Mouse (Mus musculus) CD4-positive, CD25-positive, alpha-beta regulatory T cell, adult 4 months (primary cell): Measurements from ENCODE around the gene Smarcad1. TPM values are rescaled to one million over a fixed set of nuclear protein-coding genes. Genes with fewer than 3 reads are reported as not detected.
A peak's percentile ranks its signal among the peaks of the same experiment; 100 is the strongest.
"Not testable (repeated sequence)": the region's sequence is repeated elsewhere in the genome, so short reads cannot be mapped to it uniquely, and the experiment has no call there.

Experiments
- ATAC-seq: one replicate; pipeline ENCODE4 v1.8.0; 2017
- polyA plus RNA-seq, 2 experiments: library from polyadenylated mRNA; unstranded; fragments of 100-300 nt; shearing (Covaris generic); gene quantifications; one replicate each; pipeline ENCODE4 v1.2.1; 2017

Gene Smarcad1
- polyA plus RNA-seq = 10 to 100 TPM; 34.5 to 43.8 TPM

DNA sequence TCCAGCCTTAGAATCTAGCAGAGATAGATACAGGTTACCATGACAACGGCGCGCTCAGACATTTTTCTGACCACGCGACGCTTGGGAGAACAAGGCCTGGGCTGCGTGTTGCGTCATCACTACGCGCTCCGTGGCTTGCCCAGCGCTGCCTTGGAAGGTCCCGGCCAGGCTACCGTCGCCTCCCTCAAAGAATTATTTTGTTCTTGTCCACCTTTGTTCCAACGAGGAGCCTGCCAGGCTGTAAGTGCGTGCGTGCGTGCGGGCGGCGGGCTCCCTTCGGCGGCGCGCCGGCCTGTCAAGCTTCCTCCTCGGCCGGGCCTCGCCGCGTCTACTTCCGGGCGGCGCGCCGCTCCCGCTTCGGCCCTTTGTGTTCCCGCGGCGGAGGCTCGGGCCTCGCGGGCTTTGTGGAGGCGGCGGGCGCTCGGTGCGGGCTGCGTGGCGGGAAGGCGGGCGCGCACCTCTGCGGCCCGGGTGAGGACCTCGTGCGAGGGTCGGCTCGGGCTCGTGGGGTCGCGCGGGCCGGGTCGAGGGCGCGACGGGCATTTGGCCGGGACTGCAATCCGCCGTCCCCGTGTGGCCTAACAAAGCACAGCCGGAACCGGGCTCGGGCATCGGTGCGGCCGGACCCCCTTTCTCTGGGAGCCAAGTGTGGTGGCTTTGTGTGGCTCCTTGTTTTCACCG, at the start of gene Smarcad1:
Gene Smarcad1 (plus strand): TSS at position 93 of the 681 bp plus-strand sequence.
- ATAC-seq = peak; percentile 90

DNA sequence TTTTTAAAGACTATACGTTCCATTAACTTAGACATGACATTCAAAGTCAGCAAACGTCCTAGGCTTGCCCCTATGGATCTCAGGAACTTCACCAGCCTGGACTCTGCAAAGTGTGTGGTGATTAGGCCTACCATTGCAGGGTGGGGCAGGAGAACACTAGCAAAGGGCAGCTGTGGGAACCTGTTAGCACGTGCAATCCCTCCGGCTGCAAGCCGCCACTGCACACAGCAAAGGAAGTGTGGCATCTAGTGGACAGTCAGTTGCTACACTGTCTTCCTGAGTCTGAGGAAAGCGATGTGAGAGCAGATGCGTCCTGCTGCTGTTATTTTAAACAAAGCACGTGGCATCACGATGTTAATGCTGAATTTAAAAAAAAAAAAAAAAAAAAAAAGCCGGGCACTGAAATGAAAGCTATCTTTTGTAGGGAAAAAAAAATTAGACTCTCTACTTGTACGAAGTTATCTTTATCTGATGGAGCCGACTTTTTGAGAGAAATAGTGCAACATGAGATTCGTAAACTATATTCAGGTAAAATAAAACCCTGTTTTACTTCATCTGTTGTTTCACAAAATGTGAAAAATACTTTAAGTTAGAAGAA, 45.5 kb upstream of the Smarcad1 start:
- ATAC-seq = no peak

DNA sequence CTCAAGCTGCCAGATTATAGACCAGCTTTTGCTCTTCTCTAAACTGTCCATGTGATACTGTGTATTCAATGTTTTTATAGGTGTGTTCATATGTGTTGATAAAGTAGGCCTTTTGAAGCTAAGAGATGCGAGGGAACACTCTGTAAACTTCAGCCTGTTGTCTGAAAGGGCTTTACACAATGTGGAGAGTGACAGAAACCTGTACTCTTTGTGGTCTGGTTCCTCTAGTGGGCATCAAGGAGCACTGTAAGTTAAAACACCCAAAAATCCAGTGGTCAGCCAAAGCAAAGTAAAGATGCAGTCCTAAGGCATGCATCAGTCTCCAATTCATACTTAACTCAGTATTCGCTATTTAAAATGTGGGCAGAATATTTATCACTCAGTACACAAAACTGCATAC, 44.6 kb upstream of the Smarcad1 start:
- ATAC-seq = no peak

DNA sequence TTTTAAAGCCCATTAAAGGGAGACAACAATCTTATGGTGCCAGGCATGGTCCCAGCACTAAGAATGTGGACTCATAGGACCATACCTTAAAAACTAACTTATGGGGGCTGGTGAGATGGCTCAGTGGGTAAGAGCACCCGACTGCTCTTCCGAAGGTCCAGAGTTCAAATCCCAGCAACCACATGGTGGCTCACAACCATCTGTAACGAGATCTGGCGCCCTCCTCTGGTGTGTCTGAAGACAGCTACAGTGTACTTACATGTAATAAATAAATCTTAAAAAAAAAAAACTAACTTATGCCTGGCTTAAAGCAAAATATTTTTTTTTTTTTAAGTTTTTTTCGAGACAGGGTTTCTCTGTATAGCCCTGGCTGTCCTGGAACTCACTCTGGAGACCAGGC, 41.6 kb upstream of the Smarcad1 start:
- ATAC-seq = not testable (repeated sequence)

DNA sequence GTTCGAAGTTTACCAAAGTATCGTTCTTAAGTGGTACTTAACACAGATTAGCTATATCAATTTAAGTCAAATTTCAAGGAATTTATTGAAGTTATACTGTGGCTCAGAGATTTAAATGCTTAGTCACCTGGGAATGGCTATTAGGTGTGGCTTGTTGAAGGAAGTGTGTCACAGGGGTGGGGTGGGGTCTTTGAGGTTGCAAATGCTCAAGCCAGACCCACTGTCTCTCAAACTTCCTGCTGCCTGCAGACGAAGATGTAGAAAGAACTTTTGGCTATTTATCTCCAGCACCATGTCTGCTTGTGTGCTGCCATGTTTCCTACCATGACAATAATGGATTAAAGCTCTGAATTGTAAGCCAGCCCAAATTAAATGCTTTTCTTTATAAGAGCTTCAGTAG, 40.2 kb upstream of the Smarcad1 start:
- no peak for ATAC-seq

DNA sequence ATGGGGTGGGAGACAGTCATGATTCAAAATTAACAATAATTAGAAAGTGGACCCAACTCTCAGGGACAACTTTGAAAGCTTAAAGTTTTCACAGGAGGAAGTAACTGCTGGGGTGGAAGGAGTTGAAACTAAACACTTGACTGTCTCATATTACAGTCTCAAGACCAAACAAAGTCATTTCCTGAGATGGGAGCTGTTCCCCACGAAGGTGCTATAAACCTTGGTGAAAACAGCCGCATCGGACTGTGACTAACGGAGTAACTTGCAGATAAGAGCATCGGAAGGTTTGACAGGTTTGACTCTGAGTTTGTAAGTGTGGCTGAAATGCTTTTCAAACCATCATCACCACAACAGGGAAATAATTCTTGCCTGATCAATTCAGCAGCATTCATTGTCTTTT, 33.5 kb upstream of the Smarcad1 start:
- ATAC-seq = no peak

DNA sequence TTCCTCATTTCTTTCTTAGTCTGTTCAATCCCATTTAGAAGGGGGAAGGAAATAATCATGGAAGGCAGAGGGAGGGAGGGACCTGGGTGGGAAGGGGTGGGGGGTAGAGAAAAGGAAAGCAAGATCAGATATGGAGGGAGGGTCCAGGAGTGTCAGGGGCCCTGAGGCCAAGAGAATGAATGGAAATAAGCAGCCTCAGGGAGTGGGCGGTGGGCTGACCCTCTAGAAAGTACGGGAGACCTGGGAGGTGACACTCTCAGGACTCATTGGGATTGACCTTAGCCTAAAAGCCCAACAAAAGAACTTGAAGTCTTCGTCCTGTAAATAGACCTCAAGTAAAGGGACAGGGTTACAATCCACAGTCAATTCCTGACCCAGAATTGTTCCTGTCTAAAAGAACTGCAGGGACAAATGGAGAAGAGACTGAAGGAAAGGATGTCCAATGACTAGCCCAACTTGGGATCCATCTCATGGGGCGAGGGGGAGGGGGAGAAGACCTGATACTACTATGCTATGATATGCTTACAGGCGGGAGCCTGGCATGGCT, 30.9 kb upstream of the Smarcad1 start:
- no peak for ATAC-seq

DNA sequence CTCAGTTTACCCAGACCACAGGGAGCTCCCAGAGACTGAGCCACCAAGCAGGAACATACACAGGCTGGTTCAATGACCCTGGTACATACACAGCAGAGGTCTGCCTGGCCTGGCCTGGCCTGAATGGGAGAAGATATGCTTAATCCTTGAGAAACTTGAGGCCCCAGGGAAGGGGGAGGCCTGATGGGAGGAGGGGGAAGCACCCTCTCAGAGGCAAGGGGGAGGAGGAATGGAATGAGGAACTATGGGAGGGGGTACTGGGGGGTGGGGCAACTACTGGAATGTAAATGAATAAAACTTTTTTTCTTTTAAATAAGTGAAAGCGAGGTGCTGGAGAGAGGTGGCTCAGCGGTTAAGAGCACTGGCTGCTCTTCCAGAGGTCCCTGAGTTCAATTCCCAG, 30.2 kb upstream of the Smarcad1 start:
- ATAC-seq = no peak

DNA sequence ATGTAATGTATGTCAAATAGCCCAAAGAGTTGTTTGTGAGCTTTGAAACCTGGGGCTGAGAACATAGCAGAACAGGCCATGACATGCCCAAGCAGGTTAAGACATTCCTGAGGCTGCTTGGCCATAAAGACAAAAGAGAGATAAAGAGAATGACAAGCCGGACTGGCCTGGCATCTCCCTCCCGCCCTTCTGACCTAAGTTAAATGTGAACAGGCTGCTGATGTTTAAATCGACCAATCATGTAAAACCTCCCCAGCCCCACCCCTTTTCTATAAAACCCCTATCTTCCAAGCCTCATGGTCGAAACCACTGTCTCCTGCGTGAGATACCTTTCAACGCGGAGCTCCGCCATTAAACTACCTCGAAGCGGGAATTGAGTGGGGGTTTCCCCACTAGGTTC, 24.8 kb upstream of the Smarcad1 start:
- no peak for ATAC-seq

DNA sequence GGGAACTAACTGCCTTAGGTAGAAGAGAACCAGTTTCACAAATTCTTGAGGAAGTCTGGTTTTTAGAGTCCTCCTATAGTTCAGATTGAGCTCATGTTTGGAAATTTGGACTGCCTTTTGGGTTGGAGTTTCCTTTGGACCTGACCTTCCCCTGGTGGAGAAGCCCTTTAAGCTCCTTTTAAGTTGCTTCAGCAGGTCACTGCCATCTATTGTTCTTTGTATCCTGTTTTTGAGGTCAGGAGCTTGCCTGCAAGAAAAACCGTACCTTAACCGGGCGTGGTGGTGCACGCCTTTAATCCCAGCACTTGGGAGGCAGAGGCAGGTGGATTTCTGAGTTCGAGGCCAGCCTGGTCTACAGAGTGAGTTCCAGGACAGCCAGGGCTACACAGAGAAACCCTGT, 23.4 kb upstream of the Smarcad1 start:
- not testable (repeated sequence) for ATAC-seq

DNA sequence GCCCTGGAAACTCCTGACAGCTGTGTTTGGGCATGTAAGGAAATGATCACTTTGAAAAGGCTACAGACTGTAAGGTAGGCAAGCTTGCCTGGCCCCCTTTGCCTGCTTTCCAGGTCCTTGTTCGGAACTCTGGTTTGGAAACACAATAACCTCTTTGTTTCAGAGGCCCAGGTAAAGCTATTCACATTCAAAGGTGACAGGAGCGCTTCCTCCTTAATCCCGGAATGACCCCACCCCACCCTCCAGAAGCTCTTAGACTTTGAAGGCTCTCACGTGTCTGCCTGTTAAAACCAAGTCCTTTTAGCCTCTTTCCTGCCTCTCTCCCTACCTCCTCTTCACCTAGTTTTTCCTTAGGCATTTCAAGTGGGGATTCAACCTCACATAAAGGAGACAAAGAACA, 20.5 kb upstream of the Smarcad1 start:
- no peak for ATAC-seq

DNA sequence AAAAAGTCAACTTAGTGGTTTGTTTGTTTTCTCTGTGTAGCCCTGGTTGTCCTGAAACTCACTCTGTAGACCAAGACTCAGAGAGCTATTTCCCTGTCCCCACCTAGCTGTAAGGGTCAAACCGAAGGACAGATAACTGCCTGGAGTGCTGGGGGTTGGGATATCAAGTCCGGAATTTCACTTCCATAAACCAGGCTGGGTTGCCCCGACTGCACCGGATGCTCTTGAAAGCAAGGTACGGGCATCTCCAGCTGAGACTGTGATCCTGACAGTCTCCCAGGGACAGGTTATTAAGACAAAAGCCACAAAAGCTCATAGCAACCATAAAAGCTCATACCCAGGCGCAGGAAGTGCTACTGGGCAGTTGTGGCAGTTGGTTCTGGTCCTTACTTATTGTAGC, 19.3 kb upstream of the Smarcad1 start:
- no peak for ATAC-seq

DNA sequence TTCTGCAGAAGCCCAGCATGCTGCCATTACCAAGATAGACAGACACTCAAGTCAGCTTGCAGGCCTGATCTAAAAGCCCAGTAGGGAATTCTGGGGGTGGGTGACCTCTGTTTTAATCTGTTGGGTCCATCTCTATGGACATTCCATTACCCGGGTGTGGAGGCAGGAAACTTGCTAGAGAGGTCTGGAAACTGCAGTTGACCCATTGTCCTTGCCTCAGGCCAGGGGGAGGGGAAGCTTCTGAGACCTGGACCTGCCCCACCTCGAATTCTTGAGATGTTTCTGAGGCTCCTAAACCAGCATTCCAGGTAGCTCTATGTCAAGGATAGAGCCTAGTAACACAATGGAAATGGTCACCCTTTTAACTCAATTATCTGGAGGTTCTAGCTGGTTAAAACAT, 17.7 kb upstream of the Smarcad1 start:
- no peak for ATAC-seq

DNA sequence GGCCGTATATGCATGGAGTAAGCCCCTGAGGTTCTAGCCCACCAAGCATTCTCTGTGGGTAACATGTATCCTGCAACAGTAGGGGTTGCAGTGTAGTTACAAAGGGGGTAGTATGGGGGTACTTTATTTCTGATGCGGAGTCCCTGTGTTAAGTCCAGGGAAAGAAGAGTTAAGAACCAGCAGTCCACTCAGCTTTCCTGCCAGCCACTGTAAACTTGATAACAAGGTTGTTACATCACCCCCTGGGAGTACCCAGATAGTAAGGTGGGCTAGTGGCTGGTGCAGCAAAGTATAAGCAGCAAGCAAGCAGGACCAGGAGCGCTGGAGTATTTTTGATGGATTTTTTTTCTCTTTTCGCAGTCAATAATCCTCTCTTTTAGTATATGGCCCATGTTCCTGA, 17.3 kb upstream of the Smarcad1 start:
- ATAC-seq = no peak

DNA sequence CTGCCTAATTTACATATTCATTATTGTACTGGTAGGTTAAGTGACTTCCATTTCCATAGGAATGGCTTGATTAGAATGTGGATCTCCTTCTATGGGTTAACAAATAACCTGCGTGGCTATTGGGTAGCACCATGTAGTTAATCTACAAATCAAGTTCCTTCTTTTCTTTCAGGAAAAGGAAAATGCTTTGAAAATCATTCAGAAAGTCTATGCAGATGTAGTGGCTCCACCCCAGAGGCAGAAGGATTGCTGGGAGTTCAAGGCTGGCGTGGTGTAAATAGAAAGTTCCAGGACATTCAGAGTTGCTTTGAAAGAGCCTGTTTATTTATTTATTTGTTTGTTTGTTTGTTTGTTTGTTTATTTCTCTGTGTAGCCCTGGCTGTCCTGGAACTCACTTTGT, 7.7 kb upstream of the Smarcad1 start:
- no peak for ATAC-seq

DNA sequence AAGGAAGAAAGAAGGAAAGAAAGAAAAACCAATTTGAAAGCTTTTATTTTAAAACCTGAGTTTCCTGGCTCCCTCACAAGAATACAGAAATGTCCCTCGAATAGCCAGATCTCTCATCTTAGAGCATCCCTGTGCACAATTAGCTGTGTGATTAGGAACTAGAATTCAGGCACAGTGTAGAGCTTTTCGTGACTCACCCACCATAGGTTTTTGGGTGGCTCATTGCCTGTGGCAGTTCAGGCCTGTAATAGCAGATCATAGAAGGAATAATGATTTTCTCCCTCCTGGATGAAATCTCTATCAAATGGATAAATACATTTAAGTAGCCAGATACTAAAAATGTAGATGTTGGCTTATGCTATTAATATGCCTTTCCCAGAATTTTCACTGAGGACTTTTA, 6.9 kb upstream of the Smarcad1 start:
- ATAC-seq = no peak

DNA sequence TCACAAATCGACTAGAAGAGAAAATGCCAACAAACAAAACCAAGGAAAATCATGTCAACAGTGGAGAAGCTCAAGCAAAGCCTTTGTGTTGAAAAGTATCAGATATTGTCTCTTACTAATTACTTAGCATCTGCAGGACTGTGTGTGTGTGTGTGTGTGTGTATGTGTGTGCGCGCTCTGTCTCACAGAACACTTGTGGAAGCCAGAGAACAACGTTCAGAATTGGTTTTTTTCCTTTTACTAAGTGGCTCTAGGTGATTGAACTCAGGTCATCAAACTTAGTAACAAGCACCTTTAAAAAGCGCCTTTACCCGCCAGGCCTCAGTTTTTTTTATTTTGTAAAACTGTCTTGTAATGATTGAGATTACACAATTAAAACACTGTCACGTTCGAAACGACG, 451 bp upstream of the Smarcad1 start:
- no peak for ATAC-seq

DNA sequence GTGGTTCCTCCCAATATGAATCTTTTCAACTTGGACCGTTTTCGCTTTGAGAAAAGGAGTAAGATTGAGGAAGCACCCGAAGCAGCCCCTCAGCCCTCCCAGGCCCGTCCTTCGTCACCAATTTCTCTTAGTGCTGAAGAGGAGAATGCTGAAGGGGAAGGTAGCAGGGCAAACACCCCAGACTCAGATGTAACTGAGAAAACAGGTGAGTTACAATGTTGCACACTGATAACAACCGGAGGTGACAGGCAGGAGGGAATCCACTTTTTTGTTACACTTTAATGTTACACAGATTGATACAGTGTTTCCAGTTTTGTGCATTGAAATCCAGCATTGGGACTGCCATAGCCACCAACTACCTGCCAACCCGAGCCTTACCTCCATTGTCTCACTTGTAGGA, 858 bp downstream of the Smarcad1 start:
- peak; percentile 16 for ATAC-seq

DNA sequence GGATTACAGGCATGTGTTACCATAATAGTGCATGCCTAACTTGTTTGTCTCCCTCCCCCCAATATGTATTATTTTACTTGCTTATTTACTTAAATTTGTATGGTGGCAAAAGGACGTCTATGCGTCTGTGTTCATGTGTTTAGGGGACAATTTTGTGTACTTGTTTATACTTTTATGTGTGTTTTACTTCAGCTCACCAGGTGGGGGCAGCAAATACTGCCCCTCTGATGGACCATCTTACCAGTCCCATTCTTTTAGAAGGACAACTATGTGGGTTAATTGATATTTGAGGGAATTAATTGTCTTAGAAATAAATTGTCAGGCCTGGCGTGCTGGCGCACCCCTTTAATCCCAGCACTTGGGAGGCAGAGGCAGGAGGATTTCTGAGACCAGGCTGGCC, 6.7 kb downstream of the Smarcad1 start:
- ATAC-seq = peak; percentile 53

DNA sequence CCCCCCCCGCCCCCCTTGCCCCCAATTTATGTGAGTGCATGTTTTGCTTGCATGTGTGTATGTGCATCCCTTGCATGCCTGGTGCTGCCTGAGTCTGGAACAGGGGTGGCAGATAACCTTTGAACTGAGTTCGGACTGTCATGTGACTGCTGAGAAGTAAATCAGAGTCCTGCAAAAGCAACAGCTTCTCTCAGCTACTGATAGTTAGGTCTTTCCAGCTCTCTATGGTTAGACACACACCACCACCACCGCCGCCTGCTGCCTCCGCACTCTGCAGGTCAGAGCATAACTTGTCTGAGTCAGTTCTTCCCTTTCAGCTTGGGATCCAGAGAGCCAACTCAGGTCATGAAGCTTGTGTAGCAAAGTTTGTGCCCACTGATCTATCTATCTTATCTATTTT, 14.2 kb downstream of the Smarcad1 start:
- ATAC-seq = no peak

DNA sequence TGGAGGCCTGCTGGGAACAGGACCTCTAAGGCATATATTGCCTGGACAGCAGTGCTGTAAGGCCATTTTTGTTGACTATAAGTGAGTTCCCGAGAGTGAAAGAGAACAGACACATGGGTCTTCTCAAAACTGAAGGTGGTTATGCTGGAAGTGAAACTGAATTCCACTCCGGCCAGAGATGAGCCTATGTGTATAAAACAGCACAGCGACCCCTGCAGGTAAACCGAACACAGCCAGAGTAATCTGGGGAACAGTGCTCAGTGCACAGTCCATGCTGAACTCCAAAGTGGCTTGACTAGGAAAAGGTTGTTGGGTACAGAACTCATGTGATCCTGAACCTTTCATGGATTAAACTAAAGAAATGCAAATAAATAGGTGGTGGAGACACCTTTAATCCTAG, 14.8 kb downstream of the Smarcad1 start:
- ATAC-seq = not testable (repeated sequence)

DNA sequence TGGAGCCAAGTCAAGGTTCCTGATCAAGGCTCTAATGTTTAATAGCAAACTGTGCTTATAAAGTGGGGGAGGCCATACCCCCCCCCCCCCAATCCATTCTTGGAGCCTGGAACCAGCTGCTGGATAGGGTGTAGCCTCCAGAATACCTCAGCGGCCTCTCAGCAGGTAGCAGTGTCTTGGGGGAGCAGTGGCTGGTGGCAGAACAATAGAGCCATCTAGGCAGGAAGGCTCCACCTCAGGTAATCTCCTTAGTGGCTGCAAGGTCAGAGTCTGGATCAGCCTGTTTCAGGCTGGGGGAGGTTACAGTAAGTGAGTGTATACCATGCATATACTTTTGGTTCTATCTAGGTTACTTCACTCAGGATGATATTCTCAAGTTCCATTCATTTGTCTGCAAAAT, 18.7 kb downstream of the Smarcad1 start:
- ATAC-seq = no peak

DNA sequence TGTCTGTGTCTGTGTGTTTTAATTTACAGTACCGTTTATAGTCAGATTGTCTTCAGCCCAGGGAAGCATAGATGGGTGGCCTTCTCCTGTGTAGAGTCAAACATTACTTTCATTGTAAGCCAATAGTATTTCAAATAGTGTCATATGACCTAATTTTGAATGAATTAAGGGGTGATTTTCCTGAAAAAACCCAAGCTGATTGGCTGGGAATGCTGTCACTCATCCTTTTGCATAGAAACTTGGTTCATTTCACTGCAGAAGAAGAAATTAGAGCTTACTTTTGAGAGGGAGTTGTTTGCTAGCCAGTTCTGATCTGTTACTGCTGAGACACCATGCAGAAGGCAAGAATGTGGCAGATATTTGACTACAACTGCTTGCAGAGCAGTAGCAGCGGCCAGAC, 32.8 kb downstream of the Smarcad1 start:
- no peak for ATAC-seq

DNA sequence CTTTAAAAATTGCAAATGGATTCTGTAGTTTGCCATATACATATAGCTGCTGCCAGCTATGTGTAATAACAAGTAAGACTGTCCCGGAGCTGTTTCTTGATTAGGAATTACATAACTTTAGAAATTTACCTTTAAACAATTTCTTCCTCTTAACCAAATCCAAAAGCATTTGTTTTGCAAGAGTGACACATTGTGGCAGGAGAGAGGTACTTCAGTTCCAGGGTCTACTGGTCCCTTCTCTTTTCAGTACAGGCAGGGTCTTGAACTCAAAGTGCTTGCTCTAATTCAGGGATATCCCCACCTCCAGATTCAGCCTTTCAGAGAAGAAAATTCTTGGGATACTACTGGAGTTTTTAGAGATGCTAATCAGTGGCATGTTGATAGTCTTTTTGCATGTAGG, 36.8 kb downstream of the Smarcad1 start:
- ATAC-seq = peak; percentile 71

DNA sequence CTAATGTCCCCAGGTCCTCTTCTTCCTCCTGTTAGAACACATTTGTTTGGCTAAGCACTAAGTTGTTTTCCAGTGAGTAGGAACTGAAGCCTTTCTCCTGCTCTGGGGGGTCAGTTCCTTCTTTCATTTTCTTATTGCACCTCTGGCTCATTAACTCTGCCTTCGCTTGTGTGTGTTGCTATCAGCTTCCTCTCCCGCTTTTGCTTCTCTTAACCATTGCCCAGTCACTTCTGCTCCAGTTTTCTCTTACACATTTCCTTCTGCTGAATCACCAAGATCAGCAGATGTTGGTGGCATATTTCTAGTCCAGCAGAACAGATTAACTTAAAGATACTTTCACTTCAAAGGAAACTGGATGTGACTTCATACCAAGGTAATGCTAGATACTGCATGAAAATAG, 72.5 kb downstream of the Smarcad1 start:
- no peak for ATAC-seq
